Mouse (Mus musculus): Measurements from ENCODE around the gene Nos2.
"Not testable (repeated sequence)": the region's sequence is repeated elsewhere in the genome, so short reads cannot be mapped to it uniquely, and the experiment has no call there.

The Nos2 gene

GRCm38 (mm10) chr11:78959841-78960520 lies 39.4 kb downstream of the Nos2 start:
- no peak for DNase-seq (ENCODE audit: low spot score)

- peak; percentile 20 for DNase-seq (ENCODE audit: low spot score)
Measured at GRCm38 (mm10) chr11:78961221-78961620, 40.6 kb downstream of the Nos2 start.

- peak; percentile 32 for DNase-seq (ENCODE audit: low spot score)
Measured at GRCm38 (mm10) chr11:78967371-78967770, 46.8 kb downstream of the Nos2 start.

GRCm38 (mm10) chr11:78968121-78968520 lies 47.5 kb downstream of the Nos2 start:
- no peak for DNase-seq (ENCODE audit: low spot score)

DNA sequence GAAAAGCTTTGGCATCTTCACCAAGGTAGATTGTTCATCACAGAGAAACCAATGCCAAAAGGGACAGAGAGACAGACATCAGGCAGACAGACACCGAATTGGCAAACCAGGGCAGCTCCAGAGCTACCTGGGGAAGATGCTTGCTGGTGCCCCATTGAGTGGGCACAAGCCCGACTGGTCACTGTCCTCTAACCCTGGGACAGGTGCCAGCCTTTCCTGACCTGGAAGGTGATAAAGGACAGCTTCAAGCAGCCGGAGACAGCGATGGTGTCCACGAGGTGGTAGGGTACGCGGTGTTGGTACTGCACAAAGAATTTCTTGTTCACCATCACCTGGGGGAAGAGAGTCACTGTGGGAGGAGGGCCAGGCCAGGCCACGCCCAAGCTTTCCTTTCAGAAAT lies 50.5 kb downstream of the Nos2 start:
- no peak for DNase-seq (ENCODE audit: low spot score)

GRCm38 (mm10) chr11:78971746-78972145 lies 51.2 kb downstream of the Nos2 start:
- DNase-seq (ENCODE audit: low spot score): no peak

DNA sequence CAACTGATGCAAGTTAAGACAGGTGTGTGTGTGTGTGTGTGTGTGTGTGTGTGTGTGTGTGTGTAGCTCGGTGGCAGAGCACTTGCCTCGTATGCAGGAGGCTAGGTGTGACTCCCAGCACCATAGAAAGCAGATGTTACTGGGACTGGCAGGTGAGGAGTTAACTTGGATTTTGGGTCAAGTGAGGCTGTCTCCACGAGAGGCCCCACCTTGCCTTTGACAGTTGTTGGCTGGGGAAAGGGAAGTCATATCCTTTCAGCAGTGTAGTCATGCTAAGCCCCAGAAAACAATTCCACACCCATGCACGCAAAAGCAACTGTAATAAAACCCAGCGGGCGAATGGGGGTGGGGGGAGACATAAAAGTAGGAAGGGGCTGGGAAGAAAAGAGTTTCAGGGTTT lies 51.7 kb downstream of the Nos2 start:
- no peak for DNase-seq (ENCODE audit: low spot score)

- DNase-seq (ENCODE audit: low spot score): peak; percentile 26
Measured at GRCm38 (mm10) chr11:78972811-78973351, 52.3 kb downstream of the Nos2 start.

- DNase-seq (ENCODE audit: low spot score): peak; percentile 48
Measured at GRCm38 (mm10) chr11:78973381-78974150, 53.0 kb downstream of the Nos2 start.

GRCm38 (mm10) chr11:78976731-78977510 lies 56.3 kb downstream of the Nos2 start:
- DNase-seq (ENCODE audit: low spot score): no peak

GRCm38 (mm10) chr11:78978176-78979019 lies 57.8 kb downstream of the Nos2 start:
- no peak for DNase-seq (ENCODE audit: low spot score)

DNA sequence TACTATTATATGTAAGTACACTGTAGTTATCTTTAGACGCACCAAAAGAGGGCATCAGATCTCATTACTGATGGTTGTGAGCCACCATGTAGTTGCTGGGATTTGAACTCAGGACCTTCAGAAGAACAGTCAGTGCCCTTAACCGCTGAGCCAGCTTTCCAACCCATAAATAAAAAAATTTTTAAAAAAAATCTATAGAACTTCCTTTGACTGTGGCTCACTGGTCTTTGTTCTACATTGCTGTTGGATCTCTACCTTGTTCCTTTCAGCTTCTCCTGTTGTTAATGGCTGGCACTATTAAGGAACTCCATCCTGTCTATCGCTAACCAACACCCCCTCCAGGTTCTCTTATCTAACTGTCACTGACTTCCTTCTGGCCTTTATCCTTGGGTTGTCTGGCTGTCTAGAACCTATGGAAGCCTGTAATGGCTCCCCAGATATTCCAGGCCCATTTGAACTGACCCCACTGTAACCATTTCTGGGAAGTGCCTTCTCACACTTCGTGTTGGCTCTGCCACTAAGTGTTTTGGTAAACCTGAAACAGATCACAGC lies 59.6 kb downstream of the Nos2 start:
- no peak for DNase-seq (ENCODE audit: low spot score)

GRCm38 (mm10) chr11:78982042-78982441 lies 61.5 kb downstream of the Nos2 start:
- DNase-seq (ENCODE audit: low spot score): peak; percentile 88

- no peak for DNase-seq (ENCODE audit: low spot score)
Measured at GRCm38 (mm10) chr11:78982513-78983291, 62.1 kb downstream of the Nos2 start.

DNA sequence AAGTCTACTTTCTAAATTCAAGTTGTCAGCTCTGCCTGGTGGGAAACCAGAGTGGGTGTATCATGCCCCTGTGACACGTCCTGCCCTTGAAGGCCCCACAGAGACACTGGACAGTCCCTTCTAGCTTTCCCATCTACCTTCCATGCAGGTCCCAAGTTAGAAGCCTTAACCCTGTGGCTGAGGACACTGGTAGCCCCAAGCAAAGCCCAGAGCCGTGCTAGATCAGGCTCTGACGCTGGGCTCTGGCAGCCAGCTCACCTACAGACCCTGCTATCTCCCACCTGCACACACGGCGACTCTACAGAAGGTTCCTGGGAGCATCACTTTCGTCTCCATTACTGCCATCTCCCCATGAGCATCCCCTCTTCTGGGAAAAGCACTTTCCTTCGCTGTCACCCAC lies 63.0 kb downstream of the Nos2 start:
- DNase-seq (ENCODE audit: low spot score): no peak

DNA sequence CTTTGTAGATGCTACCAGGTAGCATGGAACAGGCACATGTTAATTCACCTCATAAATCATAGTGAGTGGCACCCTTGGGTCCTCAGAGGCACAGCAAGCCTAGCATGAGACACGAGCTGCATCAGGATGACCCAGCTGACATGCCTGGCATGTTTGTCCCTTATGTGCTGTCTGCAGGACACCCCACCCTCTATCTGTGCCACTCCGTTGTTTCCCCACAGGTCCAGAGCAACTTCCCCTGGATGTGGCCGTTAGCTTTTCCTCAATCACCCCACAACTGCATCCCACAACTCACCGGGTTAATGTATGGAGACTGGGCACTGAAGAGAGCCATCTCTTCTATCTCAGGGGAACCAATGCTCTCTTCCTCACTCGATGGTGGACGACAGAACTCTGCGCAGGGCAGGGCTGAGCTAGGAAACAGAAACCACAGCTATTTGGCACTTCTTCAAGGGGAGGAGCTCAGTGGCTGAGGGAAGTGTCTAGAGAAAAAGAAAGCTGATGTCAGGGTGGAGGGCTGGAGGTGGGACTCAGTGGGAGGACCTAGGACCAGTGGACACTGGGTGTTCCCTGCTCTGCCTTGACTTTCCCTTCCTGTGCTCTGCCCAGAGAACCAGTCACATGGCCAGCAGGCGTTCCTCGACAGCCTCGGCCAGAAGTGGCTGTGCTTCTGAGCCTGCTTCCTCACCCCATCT lies 64.0 kb downstream of the Nos2 start, which contains the start of gene Lgals9:
Gene Lgals9, minus strand, starts transcription at position 464 of the 695 bp plus-strand sequence.
- DNase-seq (ENCODE audit: low spot score): no peak

DNA sequence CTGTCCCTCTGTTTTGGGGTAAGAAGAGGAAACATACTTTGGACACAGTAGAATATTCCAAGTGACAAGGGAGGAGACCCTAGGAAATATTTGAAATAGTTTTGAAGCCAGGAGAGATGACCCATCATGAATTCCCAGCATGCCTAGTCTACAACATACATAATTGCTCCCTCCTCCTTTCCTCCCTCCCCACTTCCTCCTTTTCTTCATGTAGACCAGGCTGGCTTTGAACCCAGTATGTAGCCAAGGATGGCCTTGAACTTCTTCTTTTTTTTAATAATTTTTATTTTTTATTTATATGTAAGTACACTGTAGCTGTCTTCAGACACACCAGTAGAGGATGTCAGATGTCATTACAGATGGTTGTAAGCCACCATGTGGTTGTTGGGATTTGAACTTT lies 64.9 kb downstream of the Nos2 start:
- no peak for DNase-seq (ENCODE audit: low spot score)

- DNase-seq (ENCODE audit: low spot score): no peak
Measured at GRCm38 (mm10) chr11:78986311-78987002, 65.9 kb downstream of the Nos2 start.

- not testable (repeated sequence) for DNase-seq (ENCODE audit: low spot score)
Measured at GRCm38 (mm10) chr11:78989206-78989605, 68.6 kb downstream of the Nos2 start.
